Mouse (Mus musculus): ENCODE measurements around the gene 1700030J22Rik. TPM values are rescaled to one million over a fixed set of nuclear protein-coding genes. Genes with fewer than 3 reads are reported as not detected.

1700030J22Rik gene
- polyA plus RNA-seq, 1 experiment from 2014 or later: 1.3 TPM

DNA sequence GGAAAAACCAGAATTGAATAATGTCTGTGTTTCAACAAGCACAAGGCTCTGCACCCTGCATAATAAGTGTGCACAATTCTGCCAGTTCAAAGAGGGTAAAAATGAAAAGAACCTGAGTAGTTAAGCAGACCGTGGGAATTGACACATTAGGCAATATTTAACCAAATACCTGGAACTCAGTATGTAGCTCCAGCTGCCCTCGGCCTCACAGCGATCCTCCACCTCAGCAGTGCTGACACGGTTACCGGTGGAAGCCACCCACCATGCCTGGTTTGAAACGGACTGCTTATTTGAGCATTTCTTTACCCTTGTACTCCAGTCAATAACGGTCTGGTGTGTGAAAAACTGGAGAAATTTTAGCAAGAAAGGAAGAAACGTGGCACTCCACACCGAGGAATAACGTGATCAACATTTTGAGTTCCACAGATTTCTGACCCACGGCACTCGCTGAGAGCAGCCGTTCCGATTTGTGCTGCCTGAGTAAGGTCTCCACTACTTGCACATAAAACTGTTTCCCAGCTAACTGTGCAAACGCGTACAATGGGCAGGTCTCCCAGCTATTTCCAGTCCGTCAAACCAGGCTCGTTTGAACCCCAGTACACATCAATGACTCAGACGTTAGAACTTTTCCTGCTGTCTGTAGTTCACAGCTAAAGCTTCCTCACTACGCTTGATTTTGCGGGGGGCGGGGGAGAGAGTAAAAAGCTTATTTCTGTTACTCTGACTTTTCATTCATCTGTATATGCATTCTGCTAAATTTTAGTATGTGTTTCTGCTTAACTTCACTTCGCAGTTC, 13.6 kb upstream of the 1700030J22Rik start:
- H3K27ac ChIP-seq: peak overlapping the region; percentile 89
- peaks cover 18% of the 10 kb centered on the region for H3K4me1 ChIP-seq
- H3K4me3 ChIP-seq: peak overlapping the region; percentile 75
- H3K27me3 ChIP-seq (ENCODE audit: insufficient read depth, poor library complexity, severe bottlenecking): no peaks in the 10 kb centered on the region
- DNase-seq (ENCODE audit: low spot score): no peak
- peaks cover 10% of the 10 kb centered on the region; the same call in 1 of the 2 replicates for H3K36me3 ChIP-seq
- H3K9me3 ChIP-seq: no peaks in the 10 kb centered on the region
- 13% methylated on average over 23 of the region's 23 CpGs for WGBS

DNA sequence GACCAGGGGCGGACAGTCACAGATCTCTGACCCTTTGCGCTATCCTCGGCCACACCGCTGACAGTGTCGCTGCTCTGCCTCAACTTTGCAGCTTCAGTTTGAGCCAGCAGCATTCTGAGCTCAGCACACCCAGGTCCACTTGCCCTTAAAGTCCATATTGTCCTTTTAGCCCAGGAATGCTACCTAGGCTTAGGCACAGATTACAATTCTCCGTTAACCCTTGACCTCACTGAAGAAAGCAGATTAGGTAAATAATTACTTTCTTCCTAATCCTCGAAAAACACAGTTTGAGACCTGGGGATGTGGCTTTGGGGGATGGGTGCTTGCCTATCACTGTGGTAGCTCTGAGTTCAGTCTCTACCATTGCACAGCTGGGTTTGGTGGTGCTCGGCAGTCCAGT, 12.5 kb upstream of the 1700030J22Rik start:
- H3K4me3 ChIP-seq: no peak overlapping the region
- no peaks in the 10 kb centered on the region for H3K27me3 ChIP-seq (ENCODE audit: insufficient read depth, poor library complexity, severe bottlenecking)
- H3K36me3 ChIP-seq: peaks cover 17% of the 10 kb centered on the region
- H3K4me1 ChIP-seq: peaks cover 18% of the 10 kb centered on the region
- no peak for DNase-seq (ENCODE audit: low spot score)
- 86% methylated on average over 8 of the region's 8 CpGs for WGBS
- no peaks in the 10 kb centered on the region for H3K9me3 ChIP-seq
- no peak overlapping the region for H3K27ac ChIP-seq

DNA sequence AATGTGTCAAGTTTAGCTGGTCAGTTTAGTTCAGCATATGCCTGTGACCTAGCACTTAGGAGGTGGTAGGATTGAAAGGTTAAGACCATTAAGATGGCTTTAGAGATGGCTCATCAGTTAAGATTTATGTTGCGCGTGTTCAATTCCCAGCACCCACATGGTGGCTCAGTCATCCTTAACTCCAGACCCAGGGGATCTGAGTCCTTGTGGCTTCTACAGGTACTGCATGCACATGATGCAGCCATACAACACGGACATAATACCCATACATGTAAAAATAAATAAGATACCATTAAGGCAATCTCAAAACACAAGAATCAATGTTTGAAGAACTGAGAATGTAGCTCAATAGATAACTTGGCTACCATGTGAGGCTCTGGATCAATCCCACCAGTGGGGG, 11.1 kb upstream of the 1700030J22Rik start:
- Histone ChIP-seq H3K9me3 (no peaks in the 10 kb centered on the region), H3K4me3 (no peak overlapping the region), H3K27me3 (ENCODE audit: insufficient read depth, poor library complexity, severe bottlenecking) (no peaks in the 10 kb centered on the region), H3K36me3 (peaks cover 28% of the 10 kb centered on the region), H3K4me1 (peaks cover 18% of the 10 kb centered on the region), H3K27ac (no peak overlapping the region)
- WGBS: 93% methylated on average over 3 of the region's 3 CpGs
- DNase-seq (ENCODE audit: low spot score): no peak

DNA sequence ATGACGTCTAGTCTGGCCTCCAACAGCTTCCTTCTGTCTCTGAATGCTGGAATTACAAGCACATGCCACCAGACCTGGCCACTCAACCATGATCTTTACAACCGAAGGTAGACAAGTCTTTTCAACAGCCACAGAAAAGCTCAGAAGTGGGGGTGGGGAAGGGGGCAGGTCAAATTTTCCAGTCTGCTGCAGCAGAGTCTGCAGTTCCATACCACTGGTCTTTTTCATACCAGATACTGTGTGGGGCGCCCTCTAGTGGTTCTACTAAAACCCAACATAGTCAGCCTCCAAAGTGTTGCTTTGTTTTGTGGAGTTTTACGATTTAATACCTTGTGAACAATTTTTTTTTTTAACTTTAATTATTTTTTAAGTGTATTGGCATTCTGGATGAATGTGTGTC, 1.4 kb upstream of the 1700030J22Rik start:
- H3K36me3 ChIP-seq: peaks cover 28% of the 10 kb centered on the region
- DNase-seq (ENCODE audit: low spot score): peak; percentile 85
- H3K27ac ChIP-seq: no peak overlapping the region
- no peaks in the 10 kb centered on the region for H3K27me3 ChIP-seq (ENCODE audit: insufficient read depth, poor library complexity, severe bottlenecking)
- WGBS: 25% methylated on average over 4 of the region's 4 CpGs
- H3K4me3 ChIP-seq: peak overlapping the region; percentile 3; the same call in 1 of the 2 replicates
- no peaks in the 10 kb centered on the region for H3K9me3 ChIP-seq
- peaks cover 9% of the 10 kb centered on the region for H3K4me1 ChIP-seq

DNA sequence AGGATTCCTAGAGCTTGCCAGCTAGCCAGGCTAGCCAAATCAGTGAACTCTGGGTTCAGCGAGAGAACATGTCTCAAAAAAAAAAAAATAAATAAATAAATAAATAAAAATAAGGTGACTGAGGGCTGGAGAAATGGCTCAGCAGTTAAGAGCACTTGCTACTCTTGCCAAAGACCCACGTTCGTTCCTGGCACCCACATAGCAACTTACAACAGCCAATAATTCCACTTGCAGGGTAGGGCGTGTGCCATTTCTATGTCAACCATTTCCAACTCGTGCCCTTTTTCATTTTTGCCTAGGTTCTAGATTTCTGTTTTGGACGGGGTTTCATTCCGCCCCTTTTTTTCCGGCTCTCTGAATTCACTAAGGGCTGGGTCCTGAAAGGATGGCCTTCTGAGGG, 707 bp downstream of the 1700030J22Rik start:
- Histone ChIP-seq H3K27ac (peak overlapping the region; percentile 63; the same call in 1 of the 2 replicates), H3K9me3 (no peaks in the 10 kb centered on the region), H3K27me3 (ENCODE audit: insufficient read depth, poor library complexity, severe bottlenecking) (no peaks in the 10 kb centered on the region), H3K4me3 (peak overlapping the region; percentile 84), H3K4me1 (peaks cover 9% of the 10 kb centered on the region), H3K36me3 (peaks cover 13% of the 10 kb centered on the region)
- no peak for DNase-seq (ENCODE audit: low spot score)
- 36% methylated on average over 8 of the region's 8 CpGs for WGBS

DNA sequence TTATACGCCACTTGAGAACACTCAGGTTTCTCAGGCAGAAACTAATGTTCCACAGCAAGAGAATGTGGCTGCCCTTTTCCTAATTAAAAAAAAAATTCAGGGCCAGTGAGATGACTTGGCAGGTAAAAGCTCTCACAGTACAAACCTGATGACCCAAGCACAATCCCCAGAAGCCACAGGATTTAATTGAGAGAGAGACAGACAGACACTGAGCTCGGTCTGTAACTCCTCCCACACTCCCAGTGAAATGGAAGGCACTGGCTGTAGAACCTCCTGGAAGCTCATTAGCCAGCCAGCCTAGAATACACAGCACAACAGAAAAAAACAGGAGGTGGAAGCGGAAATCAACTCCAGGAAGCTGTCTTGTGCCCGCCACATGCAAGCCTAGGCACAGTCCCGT, 3.2 kb downstream of the 1700030J22Rik start:
- WGBS: 66% methylated on average over 5 of the region's 5 CpGs

DNA sequence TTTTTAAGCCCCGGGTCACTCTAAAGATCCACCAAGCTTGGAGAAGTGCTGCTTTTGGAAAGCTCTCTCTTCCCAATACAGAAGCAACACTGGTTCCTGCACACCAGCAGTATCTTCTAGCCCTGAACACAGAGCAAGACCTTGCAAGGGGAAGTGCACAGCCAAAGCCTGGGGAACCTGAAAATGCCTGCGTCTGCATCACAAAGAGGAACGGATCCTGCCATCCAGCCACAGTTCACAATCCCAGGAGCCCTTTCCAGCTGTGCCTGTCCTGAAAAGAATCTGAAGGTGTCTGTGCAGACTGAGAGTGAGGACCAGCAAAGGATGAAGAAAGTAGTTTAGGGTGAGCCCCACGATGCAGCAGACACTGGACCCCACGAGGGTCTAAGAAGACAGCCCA, 3.7 kb downstream of the 1700030J22Rik start:
- Histone ChIP-seq H3K27ac (no peak overlapping the region), H3K4me3 (no peak overlapping the region), H3K36me3 (no peaks in the 10 kb centered on the region), H3K4me1 (peaks cover 13% of the 10 kb centered on the region), H3K9me3 (no peaks in the 10 kb centered on the region), H3K27me3 (ENCODE audit: insufficient read depth, poor library complexity, severe bottlenecking) (no peaks in the 10 kb centered on the region)
- WGBS: 44% methylated on average over 5 of the region's 5 CpGs
- DNase-seq (ENCODE audit: low spot score): no peak

More for the DNA sequence above, 3.2 kb downstream of the 1700030J22Rik start:
- no peak for DNase-seq (ENCODE audit: low spot score)
- H3K4me1 ChIP-seq: peaks cover 14% of the 10 kb centered on the region
- no peaks in the 10 kb centered on the region for H3K9me3 ChIP-seq
- no peaks in the 10 kb centered on the region for H3K36me3 ChIP-seq
- no peaks in the 10 kb centered on the region for H3K27me3 ChIP-seq (ENCODE audit: insufficient read depth, poor library complexity, severe bottlenecking)
- H3K27ac ChIP-seq: no peak overlapping the region
- H3K4me3 ChIP-seq: no peak overlapping the region

DNA sequence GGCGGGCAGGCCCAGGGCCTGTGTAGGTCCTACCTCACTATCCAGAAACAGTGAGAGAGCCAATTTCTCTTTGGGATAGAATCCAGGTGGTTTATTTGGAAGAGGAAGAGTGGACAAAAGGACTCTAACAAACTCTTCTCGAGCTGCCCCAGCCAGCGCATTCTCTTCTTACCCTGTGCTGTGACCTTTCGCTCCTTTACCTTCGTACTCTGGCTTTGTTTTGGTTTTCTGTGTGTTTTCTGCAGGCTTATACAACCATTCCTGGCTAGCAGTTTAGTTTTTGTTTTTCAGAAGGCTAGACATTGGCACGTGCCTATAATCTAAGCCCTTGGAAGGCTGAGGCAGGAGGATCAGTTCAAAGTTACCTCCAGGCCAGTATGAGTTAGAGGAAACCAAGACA, 9.2 kb downstream of the 1700030J22Rik start:
- H3K27ac ChIP-seq: no peak overlapping the region
- H3K27me3 ChIP-seq (ENCODE audit: insufficient read depth, poor library complexity, severe bottlenecking): no peaks in the 10 kb centered on the region
- 81% methylated on average over 6 of the region's 6 CpGs for WGBS
- no peaks in the 10 kb centered on the region for H3K9me3 ChIP-seq
- H3K4me3 ChIP-seq: no peak overlapping the region
- peaks cover 5% of the 10 kb centered on the region; the same call in 1 of the 2 replicates for H3K4me1 ChIP-seq
- no peaks in the 10 kb centered on the region for H3K36me3 ChIP-seq
- DNase-seq (ENCODE audit: low spot score): no peak

DNA sequence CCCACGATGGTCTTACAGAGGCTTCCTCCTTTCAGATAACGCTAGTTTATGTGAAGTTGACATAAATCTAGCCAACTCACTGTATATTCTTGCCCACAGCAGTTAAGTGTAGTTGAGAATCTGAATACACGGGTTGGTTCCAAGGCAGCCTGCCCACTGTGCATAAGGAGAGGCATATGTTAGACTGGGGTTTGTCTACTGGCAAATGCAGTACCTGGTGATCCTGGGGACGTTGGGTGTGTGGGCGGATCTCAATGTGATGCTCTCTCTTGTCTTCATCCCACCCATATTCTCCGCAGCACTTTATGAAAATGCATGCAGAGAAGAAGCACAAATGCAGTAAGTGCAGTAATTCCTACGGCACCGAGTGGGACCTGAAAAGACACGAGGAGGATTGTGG, 24.3 kb downstream of the 1700030J22Rik start:
- Histone ChIP-seq H3K27ac (no peak overlapping the region), H3K36me3 (peaks cover 65% of the 10 kb centered on the region), H3K4me1 (peaks cover 6% of the 10 kb centered on the region; the same call in 1 of the 2 replicates), H3K9me3 (no peaks in the 10 kb centered on the region), H3K4me3 (no peak overlapping the region), H3K27me3 (ENCODE audit: insufficient read depth, poor library complexity, severe bottlenecking) (no peaks in the 10 kb centered on the region)
- DNase-seq (ENCODE audit: low spot score): no peak
- 92% methylated on average over 9 of the region's 9 CpGs for WGBS

DNA sequence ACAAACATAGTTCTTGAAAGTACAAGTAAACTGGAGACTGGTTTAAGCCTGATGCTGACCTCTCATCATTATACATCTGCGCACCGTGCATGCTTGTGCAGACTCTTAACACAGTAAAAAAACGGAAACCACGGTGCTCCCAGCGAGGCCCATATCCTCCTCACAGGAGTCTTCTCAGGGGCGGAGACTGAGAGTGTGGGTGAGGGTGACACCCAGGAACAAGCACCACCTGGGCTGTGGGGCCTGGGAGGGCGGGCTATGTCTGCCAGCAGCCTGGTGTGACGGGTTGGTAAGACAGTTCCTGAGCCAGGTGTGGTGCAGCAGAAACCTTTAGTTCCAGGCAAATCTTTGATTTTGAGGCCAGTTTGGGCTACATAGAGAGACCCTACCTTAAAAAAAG, 26.3 kb downstream of the 1700030J22Rik start:
- WGBS: 86% methylated on average over 8 of the region's 8 CpGs
- no peak for DNase-seq (ENCODE audit: low spot score)
- H3K36me3 ChIP-seq: peaks cover 47% of the 10 kb centered on the region
- no peaks in the 10 kb centered on the region for H3K27me3 ChIP-seq (ENCODE audit: insufficient read depth, poor library complexity, severe bottlenecking)
- no peak overlapping the region for H3K27ac ChIP-seq
- peaks cover 14% of the 10 kb centered on the region for H3K4me1 ChIP-seq
- H3K4me3 ChIP-seq: no peak overlapping the region
- H3K9me3 ChIP-seq: no peaks in the 10 kb centered on the region

DNA sequence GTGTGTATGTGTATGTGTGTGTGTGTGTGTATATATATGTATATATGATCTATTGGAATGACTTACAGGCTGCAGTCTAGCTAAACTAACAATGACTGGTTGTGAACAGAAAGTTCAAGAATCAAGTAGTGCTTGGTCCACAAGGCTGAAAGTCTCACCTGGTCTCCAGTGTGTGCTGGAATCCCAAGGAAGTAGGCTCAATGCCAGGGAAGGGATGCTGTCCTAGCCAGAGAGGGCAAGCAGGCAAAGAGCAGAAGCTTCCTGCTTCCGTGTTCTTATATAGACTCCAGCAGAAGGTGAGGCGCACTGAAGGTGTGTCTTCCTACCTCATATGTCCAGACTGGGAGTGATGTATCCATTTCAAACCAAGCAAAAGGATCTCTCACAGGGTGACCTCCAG, 27.0 kb downstream of the 1700030J22Rik start:
- peaks cover 40% of the 10 kb centered on the region for H3K36me3 ChIP-seq

DNA sequence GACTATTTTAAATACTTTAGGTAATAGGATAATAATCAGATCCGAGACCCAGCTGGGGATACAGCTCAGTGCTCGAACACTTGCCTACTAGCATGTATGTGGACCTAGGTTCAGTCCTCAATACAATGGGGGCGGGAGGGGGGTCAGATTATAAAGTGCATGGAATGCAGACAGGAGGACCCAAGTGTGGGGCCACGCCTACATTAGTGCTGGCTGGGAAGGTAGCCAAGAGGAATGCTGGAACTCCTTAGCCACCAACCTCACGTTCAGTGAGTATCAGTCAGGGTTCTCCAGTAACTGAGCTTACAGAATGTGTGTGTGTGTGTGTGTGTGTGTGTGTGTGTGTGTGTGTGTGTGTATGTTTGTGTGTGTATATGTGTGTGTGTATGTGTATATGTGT, 27.4 kb downstream of the 1700030J22Rik start:
- Histone ChIP-seq H3K27me3 (ENCODE audit: insufficient read depth, poor library complexity, severe bottlenecking) (no peaks in the 10 kb centered on the region), H3K4me1 (peaks cover 23% of the 10 kb centered on the region), H3K27ac (no peak overlapping the region), H3K9me3 (no peaks in the 10 kb centered on the region), H3K36me3 (peaks cover 36% of the 10 kb centered on the region), H3K4me3 (no peak overlapping the region)
- no peak for DNase-seq (ENCODE audit: low spot score)
- 68% methylated on average over 5 of the region's 5 CpGs for WGBS

More for the DNA sequence above, 27.0 kb downstream of the 1700030J22Rik start:
- peaks cover 19% of the 10 kb centered on the region for H3K4me1 ChIP-seq
- no peaks in the 10 kb centered on the region for H3K27me3 ChIP-seq (ENCODE audit: insufficient read depth, poor library complexity, severe bottlenecking)
- no peak for DNase-seq (ENCODE audit: low spot score)
- WGBS: 100% methylated on average over 2 of the region's 2 CpGs
- H3K27ac ChIP-seq: no peak overlapping the region
- no peak overlapping the region for H3K4me3 ChIP-seq
- H3K9me3 ChIP-seq: no peaks in the 10 kb centered on the region

DNA sequence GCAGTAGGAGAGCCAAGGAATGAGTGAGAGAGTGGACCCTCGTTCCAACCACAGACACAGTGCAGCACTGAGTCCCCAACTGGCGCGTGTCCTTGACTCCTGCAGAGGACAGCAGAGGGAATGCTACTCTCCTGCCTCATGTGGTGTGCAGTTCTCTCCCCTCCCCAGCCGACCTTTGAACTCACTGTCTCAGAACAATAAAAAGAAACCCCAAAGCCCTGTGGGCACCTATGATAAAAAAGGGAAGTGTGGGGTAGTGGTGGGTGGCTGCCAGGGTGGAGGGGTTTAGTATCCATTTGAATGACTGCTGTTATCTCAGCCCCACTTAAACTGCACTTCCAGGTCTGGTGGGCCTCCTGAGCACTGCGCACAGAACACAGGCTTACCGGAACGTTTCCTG, 31.2 kb downstream of the 1700030J22Rik start:
- Histone ChIP-seq H3K27ac (peak overlapping the region; percentile 76), H3K27me3 (ENCODE audit: insufficient read depth, poor library complexity, severe bottlenecking) (no peaks in the 10 kb centered on the region), H3K4me3 (peak overlapping the region; percentile 13; the same call in 1 of the 2 replicates), H3K9me3 (no peaks in the 10 kb centered on the region), H3K36me3 (no peaks in the 10 kb centered on the region), H3K4me1 (peaks cover 53% of the 10 kb centered on the region)
- 51% methylated on average over 7 of the region's 7 CpGs for WGBS
- no peak for DNase-seq (ENCODE audit: low spot score)
